Mouse (Mus musculus) myocyte (in vitro differentiated cells): Measurements from ENCODE around the gene Etv6. TPM values are rescaled to one million over a fixed set of nuclear protein-coding genes. Genes with fewer than 3 reads are reported as not detected.

Experiments
- H3K27me3 ChIP-seq: one replicate; pipeline ENCODE4 v1.6.1; 2011; ENCODE audit not compliant: control insufficient read depth, insufficient read depth, insufficient read length
- H3K36me3 ChIP-seq: one replicate; pipeline ENCODE4 v1.6.1; 2011; ENCODE audit not compliant: control insufficient read depth, insufficient read depth
- H3K4me2 ChIP-seq: one replicate; pipeline ENCODE4 v1.6.1; 2011; ENCODE audit warnings: low read depth, control low read depth
- H3K4me3 ChIP-seq: one replicate; pipeline ENCODE4 v1.5.1; 2011; ENCODE audit warnings: mild to moderate bottlenecking, control low read depth, moderate library complexity
- H3K79me2 ChIP-seq: one replicate; pipeline ENCODE4 v1.6.1; 2011; ENCODE audit not compliant: control insufficient read depth, insufficient read depth
- H3ac ChIP-seq: one replicate; pipeline ENCODE4 v1.6.1; 2011; ENCODE audit not compliant: control insufficient read depth, insufficient read length
- CEBPB ChIP-seq: IDR thresholded peaks from 2 replicates; pipeline ENCODE4 v1.6.1; 2011; ENCODE audit warnings: mild to moderate bottlenecking, moderate library complexity; ENCODE audit not compliant: poor library complexity, insufficient read depth, severe bottlenecking
- E2F4 ChIP-seq: IDR thresholded peaks from one replicate; pipeline ENCODE4 v1.6.1; 2011; ENCODE audit warnings: mild to moderate bottlenecking, control low read depth, moderate library complexity; ENCODE audit not compliant: insufficient read depth
- MAX ChIP-seq: IDR thresholded peaks from one replicate; pipeline ENCODE4 v1.6.1; 2011; ENCODE audit warnings: low read depth, mild to moderate bottlenecking, control low read depth
- MYOD1 ChIP-seq, 3 experiments: IDR thresholded peaks; one replicate each; pipeline ENCODE4 v1.6.1; 2011; ENCODE audit warnings: control low read depth in 2 of 3, low read depth in 2 of 3, mild to moderate bottlenecking in 2 of 3, moderate library complexity in 1 of 3; ENCODE audit not compliant: insufficient read length in 2 of 3, control insufficient read depth in 1 of 3
- MYOG ChIP-seq, 3 experiments: IDR thresholded peaks; one replicate each; pipeline ENCODE4 v1.6.1; 2011; ENCODE audit warnings: control low read depth in 2 of 3, low read depth in 2 of 3, mild to moderate bottlenecking in 2 of 3; ENCODE audit not compliant: insufficient read length in 2 of 3, control insufficient read depth in 1 of 3, insufficient read depth in 1 of 3
- POLR2A ChIP-seq: IDR thresholded peaks from one replicate; pipeline ENCODE4 v1.6.1; 2011; ENCODE audit warnings: low read depth, mild to moderate bottlenecking, control low read depth, moderate library complexity; ENCODE audit not compliant: insufficient read length
- POLR2AphosphoS2 ChIP-seq: IDR thresholded peaks from one replicate; pipeline ENCODE4 v1.6.1; 2011; ENCODE audit warnings: low read depth, control low read depth; ENCODE audit not compliant: insufficient read length
- REST ChIP-seq: IDR thresholded peaks from one replicate; pipeline ENCODE4 v1.6.1; 2011; ENCODE audit warnings: mild to moderate bottlenecking, control low read depth, moderate library complexity; ENCODE audit not compliant: insufficient read depth, insufficient read length
- SRF ChIP-seq: IDR thresholded peaks from one replicate; pipeline ENCODE4 v1.6.1; 2011; ENCODE audit warnings: low read depth; ENCODE audit not compliant: control insufficient read depth, insufficient read length
- TCF12 ChIP-seq: IDR thresholded peaks from one replicate; pipeline ENCODE4 v1.6.1; 2011; ENCODE audit warnings: mild to moderate bottlenecking, control low read depth; ENCODE audit not compliant: poor library complexity, insufficient read depth, severe bottlenecking
- TCF3 ChIP-seq: IDR thresholded peaks from one replicate; pipeline ENCODE4 v1.6.1; 2011; ENCODE audit warnings: low read depth, control low read depth; ENCODE audit not compliant: insufficient read length
- USF1 ChIP-seq: IDR thresholded peaks from one replicate; pipeline ENCODE4 v1.6.1; 2011; ENCODE audit warnings: low read depth, mild to moderate bottlenecking, control low read depth, moderate library complexity
- polyA plus RNA-seq: library from polyadenylated mRNA; unstranded; fragments of >200 nt; fragmentation: generic; extraction: Trizol; gene quantifications from one replicate; pipeline ENCODE4 v1.2.1, GENCODE M21; 2012; ENCODE audit warnings: missing spikeins

The Etv6 gene
- polyA plus RNA-seq, 1 experiment = 6.8 TPM

DNA sequence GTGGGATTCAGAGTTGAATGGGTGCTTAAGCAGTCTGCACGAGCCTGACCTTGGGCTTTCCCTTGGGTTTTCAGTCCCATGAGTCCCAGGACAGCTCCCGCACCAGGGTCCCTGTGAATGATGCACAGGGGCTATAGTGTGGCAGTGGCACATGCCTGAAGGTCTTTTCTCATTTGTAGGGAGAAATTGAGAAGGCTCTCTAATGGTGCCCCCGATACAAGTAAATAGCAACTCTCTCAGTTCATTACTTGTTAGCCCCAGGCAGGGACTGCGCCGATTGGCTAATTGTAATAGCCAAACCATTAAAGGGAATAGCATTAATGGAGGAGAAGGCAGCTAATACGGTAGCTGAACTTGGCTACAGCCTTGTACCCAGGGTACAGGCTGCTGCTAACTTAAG, 92.5 kb downstream of the Etv6 start:
- H3K27me3 ChIP-seq = no peaks in the 10 kb centered on the region
- H3K4me3 ChIP-seq = no peak overlapping the region
- TF ChIP-seq TCF12 (no peak), SRF (no peak), REST (no peak), POLR2AphosphoS2 (no peak), POLR2A (no peak), MYOD1 (IDR thresholded peaks at IDR 0.05; ENCODE audit: control insufficient read depth in 1 of 3, insufficient read length in 2 of 3, low read depth in 2 of 3) (no peak), TCF3 (no peak), USF1 (no peak), MAX (no peak), CEBPB (no peak), E2F4 (no peak), MYOG (IDR thresholded peaks at IDR 0.05; ENCODE audit: control insufficient read depth in 1 of 3, insufficient read depth in 1 of 3, insufficient read length in 2 of 3, low read depth in 2 of 3) (no peak)
- H3ac ChIP-seq = no peak overlapping the region
- H3K36me3 ChIP-seq = peaks cover 3% of the 10 kb centered on the region
- H3K4me2 ChIP-seq = no peak overlapping the region
- peaks cover 7% of the 10 kb centered on the region for H3K79me2 ChIP-seq

DNA sequence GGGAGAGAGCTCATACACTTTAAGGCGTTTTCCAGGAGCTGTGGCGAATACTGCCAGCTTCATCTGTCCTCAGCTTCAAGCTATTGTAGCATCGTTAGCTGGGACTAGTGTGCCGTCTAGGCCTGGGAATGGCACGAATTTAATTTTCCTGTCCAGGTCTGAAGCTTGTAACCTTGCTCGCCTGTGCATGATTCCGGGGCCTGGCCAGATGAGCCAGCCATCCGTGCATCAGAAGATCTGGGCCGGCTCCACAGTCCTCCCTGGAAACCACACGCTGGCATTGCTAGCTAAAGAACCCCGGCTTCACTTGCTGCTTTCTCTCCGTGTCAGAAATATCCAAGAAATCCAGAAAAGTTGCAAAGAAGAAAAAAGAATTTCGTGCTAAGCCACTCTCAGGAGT, 93.1 kb downstream of the Etv6 start:
- TF ChIP-seq POLR2A = no peak
- no peak for TF ChIP-seq MYOG (IDR thresholded peaks at IDR 0.05; ENCODE audit: control insufficient read depth in 1 of 3, insufficient read depth in 1 of 3, insufficient read length in 2 of 3, low read depth in 2 of 3)
- TF ChIP-seq E2F4 = no peak
- TF ChIP-seq MAX = no peak
- no peak for TF ChIP-seq POLR2AphosphoS2
- no peak for TF ChIP-seq TCF12
- H3ac ChIP-seq = no peak overlapping the region
- no peak overlapping the region for H3K4me3 ChIP-seq
- no peaks in the 10 kb centered on the region for H3K27me3 ChIP-seq
- H3K36me3 ChIP-seq = peaks cover 3% of the 10 kb centered on the region
- peaks cover 7% of the 10 kb centered on the region for H3K79me2 ChIP-seq
- H3K4me2 ChIP-seq = no peak overlapping the region

DNA sequence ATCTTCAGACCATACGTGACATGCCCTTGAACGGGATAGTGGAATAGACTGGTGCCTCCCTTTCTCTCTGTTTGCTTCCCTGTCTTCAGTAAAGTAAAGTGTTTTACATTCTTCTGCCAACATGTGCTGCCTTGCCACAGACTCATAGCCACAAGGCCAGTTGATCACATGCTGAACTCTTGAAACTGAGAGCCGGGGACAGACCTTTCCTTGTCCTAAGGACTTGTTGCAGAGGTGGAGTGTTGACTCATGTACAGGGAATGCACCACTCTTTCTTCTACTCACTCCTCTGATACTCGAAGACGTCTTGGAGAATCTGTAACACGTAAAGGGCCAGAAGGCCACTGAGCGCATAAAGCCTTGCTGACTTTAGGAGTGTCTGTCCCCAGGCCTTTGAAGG, 94.3 kb downstream of the Etv6 start:
- Histone ChIP-seq H3K4me2 (no peak overlapping the region), H3ac (no peak overlapping the region), H3K4me3 (no peak overlapping the region), H3K36me3 (peaks cover 3% of the 10 kb centered on the region), H3K27me3 (no peaks in the 10 kb centered on the region), H3K79me2 (peaks cover under 1% of the 10 kb centered on the region)
- no peak for TF ChIP-seq E2F4
- TF ChIP-seq SRF = no peak
- TF ChIP-seq TCF3 = no peak
- no peak for TF ChIP-seq POLR2AphosphoS2
- TF ChIP-seq REST = no peak
- TF ChIP-seq POLR2A = no peak
- no peak for TF ChIP-seq TCF12
- no peak for TF ChIP-seq MYOD1 (IDR thresholded peaks at IDR 0.05; ENCODE audit: control insufficient read depth in 1 of 3, insufficient read length in 2 of 3, low read depth in 2 of 3)

DNA sequence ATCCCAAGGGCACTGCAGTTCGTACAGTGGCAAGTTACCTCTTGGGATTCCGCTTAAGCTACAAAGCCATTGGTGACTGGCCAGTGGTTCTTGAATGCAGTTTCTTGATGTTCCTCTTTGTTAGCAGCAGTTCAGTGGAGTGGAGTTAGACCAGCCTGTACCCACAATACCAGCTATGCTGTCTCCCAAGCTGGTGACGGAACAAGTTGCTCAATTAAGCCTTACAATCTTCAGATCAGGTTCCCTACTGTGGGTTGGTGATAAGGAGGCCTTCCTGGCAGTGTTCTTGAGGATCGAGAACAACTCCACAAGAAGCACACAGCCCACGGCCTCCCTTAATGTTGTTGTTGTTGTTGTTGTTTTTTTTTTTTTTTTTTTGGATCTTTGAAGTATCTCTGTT, 95.3 kb downstream of the Etv6 start:
- Histone ChIP-seq H3K27me3 (no peaks in the 10 kb centered on the region), H3K4me3 (no peak overlapping the region), H3ac (no peak overlapping the region), H3K79me2 (peaks cover 1% of the 10 kb centered on the region), H3K4me2 (no peak overlapping the region), H3K36me3 (peaks cover 3% of the 10 kb centered on the region)
- TF ChIP-seq MYOG (IDR thresholded peaks at IDR 0.05; ENCODE audit: control insufficient read depth in 1 of 3, insufficient read depth in 1 of 3, insufficient read length in 2 of 3, low read depth in 2 of 3) (no peak), CEBPB (no peak), REST (no peak)

DNA sequence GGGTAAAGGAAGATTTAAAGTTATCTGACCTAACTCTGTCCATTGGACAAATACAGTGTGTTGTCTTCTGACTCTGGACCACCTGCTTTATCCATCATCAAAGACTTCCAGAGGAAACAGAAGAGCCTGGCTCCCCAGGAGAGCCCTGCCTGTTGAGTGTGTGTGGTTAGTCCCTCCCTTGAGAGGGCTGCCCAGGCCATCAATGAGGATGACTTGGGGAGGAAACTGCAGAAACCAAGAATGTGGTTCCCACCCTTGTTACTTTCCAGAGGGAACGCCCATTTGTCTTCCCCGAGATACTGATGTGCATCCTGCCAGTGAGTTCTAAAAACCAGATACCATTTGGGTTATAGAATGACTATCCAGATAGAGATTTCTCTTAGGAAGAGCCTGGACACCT, 96.1 kb downstream of the Etv6 start:
- H3K4me2 ChIP-seq = no peak overlapping the region
- TF ChIP-seq TCF12 (no peak), MYOG (IDR thresholded peaks at IDR 0.05; ENCODE audit: control insufficient read depth in 1 of 3, insufficient read depth in 1 of 3, insufficient read length in 2 of 3, low read depth in 2 of 3) (no peak), MYOD1 (IDR thresholded peaks at IDR 0.05; ENCODE audit: control insufficient read depth in 1 of 3, insufficient read length in 2 of 3, low read depth in 2 of 3) (no peak), POLR2A (no peak), SRF (no peak), CEBPB (no peak), TCF3 (no peak), MAX (no peak)
- H3K27me3 ChIP-seq = no peaks in the 10 kb centered on the region
- no peak overlapping the region for H3K4me3 ChIP-seq
- peaks cover 3% of the 10 kb centered on the region for H3K36me3 ChIP-seq
- peaks cover 7% of the 10 kb centered on the region for H3K79me2 ChIP-seq
- no peak overlapping the region for H3ac ChIP-seq
